Mouse (Mus musculus) retina, adult 2 months (tissue): ENCODE measurements around the gene Bid.
"Not testable (repeated sequence)": the region's sequence is repeated elsewhere in the genome, so short reads cannot be mapped to it uniquely, and the experiment has no call there.

Source experiments
- DNase-seq: peaks from one replicate; pipeline ENCODE4 v3.0.0-alpha.2; 2012; ENCODE audit warnings: low read depth, low spot score

The Bid gene

DNA sequence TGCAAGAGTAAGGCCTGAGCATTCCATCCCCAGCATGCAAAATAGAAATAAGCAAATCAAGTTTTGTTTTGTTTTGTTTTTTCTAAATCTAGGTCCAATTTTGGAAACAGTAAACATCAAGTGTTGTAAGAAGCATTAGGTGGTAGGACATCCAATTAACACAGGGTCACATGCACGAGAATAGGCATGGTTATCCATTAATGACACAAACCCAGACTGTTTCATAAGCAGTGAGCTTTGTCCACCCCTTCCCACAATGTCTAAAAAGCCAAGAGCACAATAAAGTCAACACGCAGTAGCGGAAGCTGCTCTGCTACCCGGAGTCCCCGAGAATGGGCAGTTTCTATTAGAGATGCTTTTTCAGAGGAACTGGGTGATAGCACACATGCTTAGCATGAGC is 11.5 kb downstream of the Bid start:
- no peak for DNase-seq

DNA sequence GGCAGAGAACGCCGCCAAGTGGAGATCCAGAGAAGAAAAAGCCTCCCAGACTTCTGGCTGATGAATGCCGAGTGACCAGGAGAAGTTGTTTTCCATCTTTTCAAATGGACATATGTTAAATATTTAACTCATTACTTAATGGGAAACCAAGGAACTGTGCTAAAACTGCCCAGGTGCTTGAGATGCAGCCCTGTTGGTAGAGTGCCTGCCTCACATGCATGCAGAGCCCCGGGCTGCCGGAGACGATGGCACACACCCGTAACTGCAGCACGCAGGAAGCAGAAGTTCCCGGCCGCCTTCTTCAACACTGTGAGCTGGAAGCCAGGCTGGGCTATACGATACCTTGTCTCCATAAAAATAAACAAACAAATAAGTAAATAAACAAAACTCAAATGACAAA is 12.7 kb downstream of the Bid start:
- no peak for DNase-seq

DNA sequence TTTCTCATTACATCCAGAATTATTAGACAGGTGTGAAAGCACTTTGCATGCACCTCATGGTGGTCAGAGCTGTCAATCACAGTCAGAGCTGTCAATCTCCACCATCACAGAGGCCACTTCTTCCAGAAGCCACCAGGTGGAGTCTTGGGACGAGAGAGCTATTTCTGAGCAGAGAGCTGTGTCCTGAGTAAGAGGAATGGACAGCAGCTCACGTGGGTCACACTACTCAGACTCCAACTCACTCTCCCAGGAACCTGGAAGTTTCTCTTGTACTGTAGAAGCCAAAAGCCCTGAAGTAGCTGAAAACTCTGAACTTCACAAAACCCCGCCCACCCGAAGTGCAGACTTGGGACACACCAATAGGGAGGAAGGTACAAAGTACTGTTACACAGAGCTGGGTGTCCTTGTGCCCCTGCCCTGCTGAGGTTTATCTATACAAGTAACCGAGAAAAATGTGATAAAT is 13.2 kb downstream of the Bid start:
- DNase-seq = no peak

DNA sequence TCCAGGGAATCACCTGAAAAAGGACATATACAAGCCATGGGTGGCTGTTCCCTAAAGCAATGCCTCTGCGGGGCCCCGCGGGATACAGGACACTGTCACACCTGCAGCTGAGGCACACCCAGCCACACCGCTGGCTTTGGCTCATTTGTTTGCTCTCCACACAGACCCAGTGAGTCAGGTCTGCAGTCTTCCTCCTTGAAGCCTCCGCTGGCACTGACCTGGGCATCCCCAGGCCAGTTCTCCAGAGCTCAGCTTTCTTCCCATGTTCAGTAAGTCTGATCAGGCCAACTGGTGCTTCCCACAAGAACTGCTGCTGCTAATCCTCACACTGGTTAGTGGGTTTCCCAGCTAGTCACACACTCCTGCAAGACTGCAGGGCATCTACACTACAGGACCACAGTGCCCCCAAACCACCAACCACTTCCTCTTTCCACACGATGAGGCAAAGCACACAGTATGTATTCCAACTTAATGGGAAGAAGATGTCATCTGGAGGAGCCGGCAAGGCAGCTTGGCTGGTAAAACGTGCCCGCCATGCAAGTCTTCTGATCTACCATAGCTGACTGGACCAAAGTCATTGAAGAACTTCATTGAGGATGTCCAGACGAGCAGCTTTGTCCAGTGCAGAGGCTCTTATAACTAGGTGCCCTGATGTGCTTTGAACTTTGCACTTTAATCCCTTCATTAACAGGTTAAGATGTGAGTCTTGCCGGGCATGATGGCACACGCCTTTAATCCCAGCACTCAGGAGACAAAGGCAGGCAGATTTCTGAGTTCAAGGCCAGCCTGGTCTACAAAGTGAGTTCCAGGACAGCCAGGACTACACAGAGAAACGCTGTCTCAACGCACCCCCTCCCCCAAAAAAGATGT is 14.6 kb downstream of the Bid start:
- no peak for DNase-seq

DNA sequence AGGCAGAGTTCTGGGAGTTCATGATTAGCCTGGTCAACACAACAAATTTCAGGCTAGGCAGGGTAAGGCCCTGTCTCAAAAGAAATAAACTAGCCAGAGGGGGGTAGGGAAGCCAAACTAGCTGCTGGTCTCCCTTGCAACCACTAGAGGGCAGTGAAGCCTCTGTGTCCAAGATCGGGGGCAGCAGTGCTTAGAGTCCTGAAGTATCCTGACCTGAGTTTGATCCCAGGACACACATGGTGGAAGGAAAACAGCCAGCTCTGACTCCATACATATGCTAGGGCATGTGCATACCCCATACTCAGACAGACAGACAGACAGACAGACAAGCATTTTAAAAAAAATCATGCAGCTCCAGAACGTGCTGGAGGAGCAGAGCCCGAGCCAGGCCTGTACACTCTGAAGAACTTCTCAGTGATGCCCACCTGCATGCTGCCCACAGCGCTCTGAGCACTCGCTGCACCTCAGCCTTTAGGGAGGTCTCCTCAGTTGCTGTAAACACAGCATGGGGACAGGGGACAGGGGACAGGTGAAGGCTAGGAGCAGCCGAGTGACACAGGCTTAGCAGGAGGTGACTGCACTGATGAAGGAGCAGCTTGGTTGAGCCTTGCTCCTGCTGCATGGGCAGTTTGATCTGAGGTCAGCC is 18.3 kb downstream of the Bid start:
- DNase-seq = peak; percentile 37

DNA sequence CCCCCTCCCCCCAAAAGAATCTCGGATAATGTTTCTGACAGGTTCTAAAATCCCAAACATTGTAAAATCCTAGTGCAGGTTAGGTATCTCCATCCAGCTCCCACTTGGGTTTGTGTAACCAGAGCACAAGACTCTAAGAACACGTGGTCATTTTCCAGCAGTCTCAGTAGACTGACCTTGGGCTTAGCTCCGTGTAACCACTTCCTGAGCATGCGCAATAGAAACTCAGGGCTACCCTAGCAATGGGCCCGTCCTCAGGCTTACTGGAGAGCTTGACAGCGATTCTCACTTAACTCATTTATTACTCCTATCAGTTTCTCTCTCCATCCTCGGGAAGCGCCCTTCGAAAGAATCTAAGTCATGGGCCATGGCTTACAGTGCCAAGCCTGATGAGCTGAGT is 22.1 kb downstream of the Bid start:
- no peak for DNase-seq

DNA sequence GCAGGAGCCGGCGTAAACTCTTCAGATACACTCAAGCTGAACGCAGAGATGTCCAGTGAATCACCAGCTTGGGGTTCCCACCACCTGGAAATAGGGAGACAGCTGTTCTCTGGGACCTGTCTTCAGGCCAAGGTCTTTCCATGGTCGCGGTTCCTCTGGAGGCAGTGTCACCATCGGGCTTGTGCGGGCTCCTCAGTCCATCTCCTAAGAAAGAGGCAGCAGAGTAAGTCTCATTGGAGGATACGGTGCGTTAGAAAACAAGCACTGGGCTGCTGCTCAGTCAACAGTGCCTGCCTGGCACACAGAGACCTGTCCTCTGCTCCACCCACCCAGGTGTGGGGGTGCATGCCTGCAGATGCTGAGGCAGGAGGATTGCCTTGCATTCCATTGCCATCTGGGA is 22.6 kb downstream of the Bid start:
- DNase-seq = no peak

DNA sequence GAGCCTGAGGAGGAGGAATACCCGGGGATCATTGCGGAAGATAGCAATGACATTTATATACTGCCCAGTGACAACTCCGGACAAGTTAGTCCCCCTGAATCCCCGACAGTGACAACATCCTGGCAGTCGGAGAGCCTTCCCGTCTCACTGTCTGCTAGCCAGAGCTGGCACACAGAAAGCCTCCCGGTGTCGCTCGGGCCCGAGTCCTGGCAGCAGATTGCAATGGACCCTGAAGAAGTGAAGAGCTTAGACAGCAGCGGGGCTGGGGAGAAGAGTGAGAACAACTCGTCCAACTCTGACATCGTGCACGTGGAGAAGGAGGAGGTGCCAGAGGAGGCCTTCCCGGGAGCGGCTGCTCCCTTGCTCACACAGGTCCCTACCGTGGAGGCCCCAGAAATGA is 30.0 kb downstream of the Bid start:
- DNase-seq = no peak

DNA sequence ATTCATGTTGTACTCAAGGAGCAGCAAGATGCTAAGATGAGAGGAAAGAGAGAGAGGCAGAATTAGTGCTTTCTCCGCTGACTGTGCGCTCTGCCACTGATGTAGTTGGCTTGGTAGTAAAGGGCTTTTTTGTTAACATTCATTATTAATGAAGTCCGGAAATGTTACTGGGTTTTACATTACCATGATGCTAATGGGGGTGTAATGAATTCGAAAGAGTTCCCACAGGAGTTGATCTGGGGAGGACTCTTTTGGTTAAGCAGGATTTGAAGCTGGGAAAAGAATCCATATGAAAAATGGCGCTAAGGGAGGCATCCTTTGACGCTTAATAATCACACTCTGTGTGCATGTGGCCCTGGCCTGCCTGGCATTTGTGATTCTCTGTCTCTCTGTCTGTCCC is 32.2 kb downstream of the Bid start:
- DNase-seq = no peak

DNA sequence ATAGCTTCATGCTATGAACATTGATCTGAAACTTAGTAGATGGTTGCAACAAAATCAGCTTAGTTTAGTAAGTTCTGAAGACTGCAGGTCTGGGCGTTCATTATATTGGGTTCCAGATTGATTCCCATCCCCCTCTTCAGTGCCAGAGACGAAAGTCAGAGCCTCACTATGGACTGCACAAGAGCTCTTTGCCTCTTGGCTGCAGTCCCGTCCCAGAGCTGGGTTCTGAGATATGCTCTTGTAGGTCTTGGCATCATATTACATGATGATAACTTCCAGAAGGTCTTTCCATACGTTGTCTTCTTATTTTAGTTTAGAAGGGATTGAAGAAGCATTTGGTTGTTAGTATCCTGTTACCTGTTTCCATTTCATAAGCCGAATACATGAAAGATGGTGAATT is 37.6 kb downstream of the Bid start:
- DNase-seq = no peak

DNA sequence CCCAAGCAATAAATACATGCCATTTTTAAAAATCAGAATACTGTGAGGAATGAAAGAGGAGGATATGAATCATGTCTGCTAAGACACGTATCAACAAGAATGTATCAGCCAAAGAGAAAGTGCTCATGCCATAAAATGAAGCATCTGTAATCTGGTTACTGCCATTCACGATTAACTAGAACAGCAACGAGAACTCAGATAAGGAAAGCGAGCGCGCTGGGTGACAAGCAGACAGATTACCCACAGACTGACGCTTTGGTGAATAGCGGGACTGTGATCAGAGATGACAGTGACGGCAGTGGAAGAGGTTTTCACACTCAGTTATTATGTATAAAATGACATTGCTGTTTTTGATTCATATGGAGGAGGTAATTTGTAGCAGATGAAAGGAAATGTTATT is 42.8 kb downstream of the Bid start:
- DNase-seq = no peak

DNA sequence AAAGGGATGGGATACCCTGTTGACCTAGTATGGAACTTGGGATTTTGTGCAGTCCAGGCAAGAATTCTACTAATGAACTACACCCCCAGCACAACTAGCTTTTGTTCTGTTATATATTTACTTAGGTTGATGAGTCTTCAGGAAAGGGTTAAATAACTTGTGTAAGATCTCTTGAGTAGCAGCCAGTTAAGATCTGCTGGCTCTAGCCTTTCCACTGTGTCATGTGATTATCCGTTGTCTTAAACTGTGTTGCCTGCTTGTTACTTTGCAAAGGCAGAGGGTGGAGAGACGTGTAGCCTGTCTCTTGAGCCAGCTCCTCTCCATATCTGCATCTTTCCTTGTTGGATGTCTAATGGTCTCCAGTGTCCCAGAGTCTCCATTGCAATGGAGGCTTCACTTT is 45.4 kb downstream of the Bid start:
- no peak for DNase-seq

DNA sequence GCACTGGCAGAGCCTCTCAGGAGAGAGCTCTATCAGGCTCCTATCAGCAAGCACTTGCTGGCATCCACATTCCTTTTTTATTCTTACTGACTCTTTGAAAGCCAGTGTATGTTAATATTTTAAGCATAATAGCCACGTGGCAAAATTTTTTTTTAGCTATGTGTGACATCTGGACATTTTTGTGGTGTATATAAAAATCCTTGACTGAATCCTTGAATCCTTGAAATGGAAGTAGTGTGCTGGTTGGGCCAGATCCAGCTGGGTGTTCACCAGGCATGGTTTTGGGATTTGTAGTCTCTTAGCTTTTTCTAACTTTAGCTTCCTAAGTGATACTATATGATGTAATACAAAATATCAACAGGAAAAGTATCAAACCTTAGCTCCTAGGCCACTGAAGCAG is 47.8 kb downstream of the Bid start:
- DNase-seq = no peak

DNA sequence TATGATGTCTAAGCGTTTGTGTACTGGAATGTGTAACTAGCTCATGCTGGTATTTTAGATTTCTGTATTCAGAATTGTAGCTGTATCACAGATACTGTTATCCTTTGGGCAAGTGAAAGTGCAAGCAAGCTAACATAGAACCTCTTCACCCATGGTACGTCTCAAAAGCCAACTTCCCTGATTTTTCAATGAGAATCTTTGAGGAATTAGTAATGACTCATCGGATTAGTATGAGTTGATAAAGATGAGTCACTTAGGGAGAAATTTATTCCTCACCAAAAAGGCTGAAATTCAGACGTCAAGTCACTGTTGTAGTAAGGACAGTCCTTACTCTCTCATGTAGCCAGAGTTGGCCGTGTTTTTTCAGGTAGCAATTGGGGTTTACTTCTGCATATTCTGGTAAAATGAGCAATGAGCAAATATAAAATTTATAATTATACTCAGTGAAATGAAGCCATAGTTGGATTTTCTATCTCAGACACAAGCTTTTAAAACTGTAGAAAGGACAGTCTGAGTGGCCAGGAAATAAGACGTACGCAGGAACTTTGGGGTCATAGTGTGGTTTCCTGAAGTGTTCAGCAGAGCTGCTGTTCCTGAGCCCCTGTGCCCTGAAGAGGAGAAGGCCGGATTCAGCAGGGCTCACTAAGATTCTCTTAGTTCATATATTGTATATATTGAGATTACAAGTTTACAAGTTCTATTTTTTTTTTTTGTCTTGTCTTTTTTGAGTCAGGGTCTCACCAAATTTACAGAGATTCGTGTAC is 50.4 kb downstream of the Bid start:
- DNase-seq = no peak

DNA sequence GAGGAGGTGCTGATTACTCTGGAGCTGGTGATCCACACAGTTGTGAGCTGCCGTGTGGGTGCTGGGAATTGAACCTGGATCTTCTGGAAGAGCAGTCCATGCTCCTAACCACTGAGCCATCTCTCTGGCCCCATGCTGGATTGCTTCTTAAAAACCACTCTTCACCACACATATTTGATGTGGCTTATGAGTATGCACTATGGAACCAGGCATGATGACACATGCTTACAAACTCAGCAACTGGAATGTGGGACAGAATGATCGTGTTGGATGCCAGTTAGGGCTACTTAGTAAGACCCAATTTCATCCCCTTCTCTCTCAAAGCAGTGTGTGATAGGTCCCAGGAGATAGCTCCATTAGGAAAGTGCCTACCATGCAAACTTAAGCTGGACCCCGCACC is 56.6 kb downstream of the Bid start:
- no peak for DNase-seq

DNA sequence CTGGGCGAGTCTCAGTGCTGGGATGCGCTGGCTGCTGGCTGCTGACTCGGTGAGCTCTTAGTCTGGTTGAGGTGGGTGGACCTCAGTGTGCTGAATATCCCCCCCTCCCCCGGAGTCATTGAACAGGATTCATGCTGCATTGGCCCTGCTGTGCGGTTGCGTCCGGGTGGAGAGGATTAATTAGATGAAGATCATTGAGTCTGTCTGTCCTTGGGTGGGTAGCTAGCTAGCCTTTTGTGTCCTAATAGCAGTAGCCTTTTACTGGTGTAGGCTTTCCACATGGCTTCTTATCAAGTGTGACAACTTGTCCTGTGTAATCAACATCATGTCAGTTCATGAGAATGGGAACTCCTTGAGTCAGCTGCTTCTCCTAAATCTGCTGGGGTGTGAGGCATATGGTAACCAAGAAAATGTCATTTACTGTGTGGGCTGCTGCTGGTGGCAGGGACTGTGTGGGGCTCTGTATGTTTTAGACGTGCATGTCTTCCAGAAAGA is 58.4 kb downstream of the Bid start:
- DNase-seq = no peak

DNA sequence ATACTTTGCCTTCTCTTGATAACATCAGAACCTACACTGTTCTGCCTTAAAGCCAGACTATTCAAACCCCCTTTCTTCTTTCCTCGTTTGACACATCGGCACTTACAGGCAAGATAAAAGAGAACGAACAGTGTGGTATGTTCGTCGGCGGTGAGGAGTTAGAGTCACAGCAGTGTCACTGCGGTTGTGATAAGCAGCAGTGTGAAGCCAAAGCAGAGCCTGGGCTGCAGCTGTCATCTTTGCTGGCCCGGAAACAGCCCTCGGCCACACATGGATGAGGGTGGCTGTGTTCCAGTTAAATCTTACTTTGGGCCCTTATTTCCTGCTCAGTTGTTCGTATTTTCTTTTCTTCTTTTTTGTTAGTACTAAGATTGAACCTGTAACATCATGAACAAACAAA is 62.2 kb downstream of the Bid start:
- DNase-seq = no peak

DNA sequence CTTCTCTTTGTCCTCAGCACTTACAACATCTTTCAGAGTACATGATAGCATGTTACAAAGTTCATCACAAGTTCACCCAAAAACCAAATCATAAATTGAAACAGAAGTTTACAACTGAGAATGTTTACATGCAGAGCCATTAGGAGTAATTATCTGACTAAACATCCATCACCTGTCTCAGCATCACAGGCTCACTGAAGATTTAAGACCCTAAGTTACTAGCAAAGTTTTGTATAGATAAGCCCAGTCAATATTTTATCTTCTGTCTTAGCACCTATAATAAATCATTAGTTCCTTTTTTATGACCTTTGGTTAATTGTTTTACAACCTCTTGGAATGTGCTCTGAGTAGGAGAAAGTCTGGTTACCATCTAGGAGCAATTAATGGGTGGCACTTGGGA is 65.9 kb downstream of the Bid start:
- DNase-seq = not testable (repeated sequence)
